Mouse (Mus musculus) olfactory bulb, adult 2 months (tissue): Measurements from ENCODE around the gene Kcnq5.

ENCODE experiments used
- CTCF ChIP-seq: fragments of 200-500 bp; IDR thresholded peaks from 2 replicates; pipeline ENCODE4 v1.5.1; 2012; ENCODE audit warnings: low read depth, mild to moderate bottlenecking, low read length, moderate library complexity; ENCODE audit not compliant: insufficient read depth
- POLR2A ChIP-seq: fragments of 200-500 bp; IDR thresholded peaks from 2 replicates; pipeline ENCODE4 v1.6.1; 2012; ENCODE audit warnings: mild to moderate bottlenecking, low read depth, low read length, moderate library complexity; ENCODE audit not compliant: insufficient read depth

- TF ChIP-seq CTCF: no peak
- TF ChIP-seq POLR2A: no peak
These were observed 455.1 kb downstream of the Kcnq5 start for GRCm38 (mm10) chr1:21506665-21507064.
